Mouse (Mus musculus): ENCODE results near the gene Ptprj. TPM values are rescaled to one million over a fixed set of nuclear protein-coding genes. Genes with fewer than 3 reads are reported as not detected.
"Not testable (repeated sequence)": the region's sequence is repeated elsewhere in the genome, so short reads cannot be mapped to it uniquely, and the experiment has no call there.

Ptprj gene
- total and polyA plus RNA-seq, 3 experiments = 2.6 to 20.6 (median 15.2) TPM

GRCm38 (mm10) chr2:90414110-90414821 is 166.2 kb downstream of the Ptprj start:
- not testable (repeated sequence) for DNase-seq

GRCm38 (mm10) chr2:90398633-90399107 is 181.8 kb downstream of the Ptprj start, which contains the start of gene Olfr1274-ps:
TSS of gene Olfr1274-ps (plus strand) at chr2:90398683.
- not testable (repeated sequence) for DNase-seq

Other genes with a start within 250 kb of the Ptprj start
- gene Olfr1274-ps, start 182.0 kb downstream of the Ptprj start, total RNA-seq (2021) = not detected
- gene Olfr1274-ps, start 182.0 kb downstream of the Ptprj start, polyA plus RNA-seq (2012; rRNA removed) = not detected in 2 replicates
- 10 to 100 TPM; 18.8 to 19.7 TPM for gene Nup160, start 96.6 kb upstream of the Ptprj start, total RNA-seq (2021)
- 1.3 and 2.1 TPM in 2 replicates for gene Nup160, start 96.6 kb upstream of the Ptprj start, polyA plus RNA-seq (2012; rRNA removed)
- gene Fnbp4, start 164.7 kb upstream of the Ptprj start, total RNA-seq (2021) = 10 to 100 TPM; 36.1 to 52.2 TPM
- gene Fnbp4, start 164.7 kb upstream of the Ptprj start, polyA plus RNA-seq (2012; rRNA removed) = 22.8 and 27.0 TPM in 2 replicates
- gene Agbl2, start 202.1 kb upstream of the Ptprj start, total RNA-seq (2021) = 1 to 10 TPM; 1.1 to 1.3 TPM
- gene Agbl2, start 202.1 kb upstream of the Ptprj start, polyA plus RNA-seq (2012; rRNA removed) = 0.51 and 0.58 TPM in 2 replicates